Mouse (Mus musculus) heart, embryonic 16.5 days (tissue): ENCODE measurements around the gene Arsb. TPM values are rescaled to one million over a fixed set of nuclear protein-coding genes. Genes with fewer than 3 reads are reported as not detected.
A peak's percentile ranks its signal among the peaks of the same experiment; 100 is the strongest.

Experiments
- ATAC-seq: fragments of 200-750 bp; cut with Nextera tagmentation; replicated peaks from 2 replicates; pipeline ENCODE4 v1.8.0; 2017; ENCODE audit warnings: moderate number of reproducible peaks; ENCODE audit not compliant: insufficient read depth, low FRiP score; ENCODE audit errors: extremely low read depth
- H3K27ac ChIP-seq: fragments of 300-500 bp; sonication (generic); 2 replicates; pipeline ENCODE4 v1.5.1; 2014; ENCODE audit warnings: mild to moderate bottlenecking, low read length, control low read depth, moderate library complexity
- H3K27me3 ChIP-seq: fragments of 300-500 bp; sonication (generic); 2 replicates; pipeline ENCODE4 v1.6.1; 2014; ENCODE audit warnings: low read length, mixed read lengths; ENCODE audit not compliant: control insufficient read depth, insufficient read depth
- H3K36me3 ChIP-seq: fragments of 300-500 bp; sonication (generic); 2 replicates; pipeline ENCODE4 v1.6.1; 2014; ENCODE audit not compliant: control insufficient read depth, insufficient read depth
- H3K4me1 ChIP-seq: fragments of 300-500 bp; sonication (generic); 2 replicates; pipeline ENCODE4 v1.6.1; 2014; ENCODE audit warnings: low read length, mixed read lengths; ENCODE audit not compliant: control insufficient read depth, insufficient read depth
- H3K4me2 ChIP-seq: fragments of 300-500 bp; sonication (generic); 2 replicates; pipeline ENCODE4 v1.6.1; 2014; ENCODE audit warnings: low read depth, mild to moderate bottlenecking, control low read depth, low read length
- H3K4me3 ChIP-seq: fragments of 300-500 bp; sonication (generic); 2 replicates; pipeline ENCODE4 v1.5.1; 2014; ENCODE audit warnings: mild to moderate bottlenecking, control low read depth, low read length
- H3K9ac ChIP-seq: fragments of 300-500 bp; sonication (generic); 2 replicates; pipeline ENCODE4 v1.6.1; 2014; ENCODE audit warnings: low read length, control low read depth
- H3K9me3 ChIP-seq: fragments of 300-500 bp; sonication (generic); replicated peaks from 2 replicates; pipeline ENCODE4 v1.6.1; 2016; ENCODE audit warnings: low read length; ENCODE audit not compliant: control insufficient read depth
- WGBS: fragments of 180-500 bp; shearing (Covaris S2); extraction: QIAGEN DNeasy Blood & Tissue Kit; methylation state at CpG from one replicate; pipeline ENCODE4 v1.1.7; 2014; 5-methylcytosine and 5-hydroxymethylcytosine counted together
- polyA plus RNA-seq: library from polyadenylated mRNA; unstranded; fragments of >200 nt; fragmentation: Nextera tagmentation; extraction: Ambion mirVana; gene quantifications from 2 replicates; pipeline ENCODE4 v1.2.1, GENCODE M21; 2015

Gene Arsb
- polyA plus RNA-seq, 1 experiment from 2014 or later, result 10.0 TPM

- Histone ChIP-seq H3K36me3 (no peaks in the 10 kb centered on the region), H3K9ac (no peak overlapping the region), H3K4me3 (no peak overlapping the region), H3K9me3 (peaks cover 3% of the 10 kb centered on the region; the same call in 1 of the 2 replicates), H3K27me3 (no peaks in the 10 kb centered on the region), H3K4me1 (no peaks in the 10 kb centered on the region), H3K4me2 (no peak overlapping the region), H3K27ac (no peak overlapping the region)
- ATAC-seq, result no peak
- 87% methylated on average over 6 of the region's 6 CpGs for WGBS
Measured at GRCm38 (mm10) chr13:93830294-93830645, 58.8 kb downstream of the Arsb start.

GRCm38 (mm10) chr13:93837481-93838225, 66.2 kb downstream of the Arsb start:
- Histone ChIP-seq H3K4me1 (peaks cover 28% of the 10 kb centered on the region), H3K4me2 (no peak overlapping the region), H3K36me3 (no peaks in the 10 kb centered on the region), H3K9me3 (no peaks in the 10 kb centered on the region), H3K9ac (no peak overlapping the region), H3K27ac (peak overlapping the region; percentile 30), H3K27me3 (no peaks in the 10 kb centered on the region), H3K4me3 (no peak overlapping the region)
- WGBS, result 78% methylated on average over 12 of the region's 12 CpGs
- no peak for ATAC-seq

DNA sequence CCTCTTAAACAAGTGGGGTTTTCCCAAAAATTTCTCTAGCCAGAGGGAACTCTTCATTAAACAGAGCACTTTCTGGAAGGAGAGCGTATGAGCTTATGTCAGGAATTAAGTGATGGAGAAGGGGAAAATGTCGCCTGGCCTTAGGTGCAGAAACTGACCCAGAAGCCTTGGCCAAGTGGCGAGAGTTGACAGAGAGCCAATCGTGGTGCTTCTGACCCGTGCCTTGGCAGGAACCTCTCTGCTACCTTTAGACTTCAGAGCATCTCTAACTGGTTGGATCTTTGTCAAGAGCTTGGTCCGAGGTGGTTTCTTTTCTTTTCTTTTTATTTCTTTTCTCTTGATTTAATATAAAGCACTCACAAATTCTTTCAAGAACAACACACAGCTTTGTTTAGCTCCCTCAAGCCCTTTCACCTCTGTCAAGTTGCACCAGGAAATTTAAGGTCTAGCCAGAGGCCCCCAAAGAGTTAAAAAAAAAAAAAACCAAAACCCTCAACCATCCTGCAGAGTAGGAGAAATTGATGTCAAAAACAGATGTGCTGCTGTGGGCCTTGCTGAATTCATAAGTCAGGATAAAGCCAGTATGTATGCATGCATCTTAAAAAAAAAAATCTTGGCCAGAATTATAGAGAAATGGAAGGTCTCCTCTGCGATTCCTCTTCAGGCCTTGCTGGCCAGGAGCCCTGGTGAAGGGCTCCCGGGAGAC, 67.2 kb downstream of the Arsb start:
- H3K9me3 ChIP-seq, result no peaks in the 10 kb centered on the region
- H3K4me1 ChIP-seq, result peaks cover 28% of the 10 kb centered on the region
- no peaks in the 10 kb centered on the region for H3K27me3 ChIP-seq
- peak overlapping the region; percentile 85 for H3K27ac ChIP-seq
- peak overlapping the region; percentile 27; the same call in 1 of the 2 replicates for H3K4me2 ChIP-seq
- no peak overlapping the region for H3K4me3 ChIP-seq
- no peak for ATAC-seq
- H3K9ac ChIP-seq, result no peak overlapping the region
- WGBS, result 51% methylated on average over 8 of the region's 8 CpGs
- no peaks in the 10 kb centered on the region for H3K36me3 ChIP-seq

- no peak overlapping the region for H3K4me3 ChIP-seq
- H3K27ac ChIP-seq, result peak overlapping the region; percentile 85
- WGBS, result 25% methylated on average over 10 of the region's 10 CpGs
- H3K9me3 ChIP-seq, result no peaks in the 10 kb centered on the region
- no peaks in the 10 kb centered on the region for H3K36me3 ChIP-seq
- H3K4me2 ChIP-seq, result peak overlapping the region; percentile 27; the same call in 1 of the 2 replicates
- ATAC-seq, result peak; percentile 90
- peaks cover 28% of the 10 kb centered on the region for H3K4me1 ChIP-seq
- H3K9ac ChIP-seq, result no peak overlapping the region
- H3K27me3 ChIP-seq, result no peaks in the 10 kb centered on the region
Measured at GRCm38 (mm10) chr13:93839137-93839630, 67.8 kb downstream of the Arsb start.

DNA sequence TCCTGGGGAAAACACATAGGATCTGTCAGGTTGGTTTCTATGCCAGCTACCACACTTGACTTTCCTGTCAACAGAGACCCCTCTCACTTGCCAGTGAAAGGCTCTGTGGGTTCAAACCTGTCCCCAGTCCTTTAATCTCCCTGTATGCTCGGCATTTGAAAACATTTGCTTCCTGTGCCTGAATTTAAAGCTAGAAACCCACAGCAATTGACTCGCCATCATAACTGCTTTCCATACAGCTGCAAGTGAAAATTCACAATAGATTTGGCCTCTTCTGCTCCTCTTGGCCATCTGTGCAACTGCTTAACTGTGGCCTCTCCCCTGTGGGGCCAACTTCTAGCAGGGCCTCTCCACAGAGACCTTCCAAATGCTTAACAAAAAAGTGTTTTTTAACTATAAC, 68.3 kb downstream of the Arsb start:
- 37% methylated on average over 2 of the region's 2 CpGs for WGBS
- 0 out of 2 replicates have a peak, but pooled peaks have one; percentile 45 for ATAC-seq
- Histone ChIP-seq H3K9ac (no peak overlapping the region), H3K9me3 (no peaks in the 10 kb centered on the region), H3K4me3 (no peak overlapping the region), H3K27ac (peak overlapping the region; percentile 85), H3K27me3 (no peaks in the 10 kb centered on the region), H3K36me3 (no peaks in the 10 kb centered on the region), H3K4me2 (peak overlapping the region; percentile 24; the same call in 1 of the 2 replicates), H3K4me1 (peaks cover 28% of the 10 kb centered on the region)

- Histone ChIP-seq H3K36me3 (no peaks in the 10 kb centered on the region), H3K4me3 (no peak overlapping the region), H3K9me3 (no peaks in the 10 kb centered on the region), H3K27ac (peak overlapping the region; percentile 85), H3K4me1 (peaks cover 28% of the 10 kb centered on the region), H3K9ac (no peak overlapping the region), H3K27me3 (no peaks in the 10 kb centered on the region), H3K4me2 (no peak overlapping the region)
- 44% methylated on average over 2 of the region's 2 CpGs for WGBS
- no peak; the same call in 1 of the 2 replicates for ATAC-seq
Measured at GRCm38 (mm10) chr13:93840146-93840545, 68.7 kb downstream of the Arsb start.

GRCm38 (mm10) chr13:93846831-93847518, 75.5 kb downstream of the Arsb start:
- Histone ChIP-seq H3K27me3 (no peaks in the 10 kb centered on the region), H3K27ac (peak overlapping the region; percentile 39; the same call in 1 of the 2 replicates), H3K9me3 (no peaks in the 10 kb centered on the region), H3K9ac (no peak overlapping the region), H3K4me3 (no peak overlapping the region), H3K4me1 (peaks cover 15% of the 10 kb centered on the region), H3K4me2 (no peak overlapping the region), H3K36me3 (no peaks in the 10 kb centered on the region)
- ATAC-seq, result no peak
- 57% methylated on average over 10 of the region's 10 CpGs for WGBS

DNA sequence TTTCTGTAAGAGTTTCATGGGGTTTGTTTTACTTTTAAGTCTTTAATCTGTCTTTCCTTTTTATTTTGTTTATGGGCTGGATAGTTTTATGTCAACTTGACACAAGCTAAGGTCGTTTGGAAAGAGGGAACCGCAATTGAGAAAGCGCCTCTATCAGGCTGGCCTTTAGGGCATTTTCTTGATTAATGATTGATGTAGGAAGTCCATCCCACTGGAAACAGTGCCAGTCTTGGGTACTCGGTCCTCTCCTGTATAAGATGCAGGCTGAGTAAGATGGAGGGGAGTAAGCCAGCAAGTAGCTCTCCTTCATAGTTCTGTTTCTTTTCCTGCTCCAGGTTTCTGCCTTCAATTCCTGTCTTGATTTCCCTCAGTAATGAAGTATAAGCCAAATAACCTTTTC, 76.2 kb downstream of the Arsb start:
- Histone ChIP-seq H3K4me2 (no peak overlapping the region), H3K27ac (no peak overlapping the region), H3K27me3 (no peaks in the 10 kb centered on the region), H3K9ac (no peak overlapping the region), H3K4me3 (no peak overlapping the region), H3K9me3 (no peaks in the 10 kb centered on the region), H3K4me1 (peaks cover 18% of the 10 kb centered on the region), H3K36me3 (no peaks in the 10 kb centered on the region)
- no peak for ATAC-seq
- WGBS, result 71% methylated on average over 4 of the region's 4 CpGs
